Mouse (Mus musculus): ENCODE results near the gene Cdkal1. TPM values are rescaled to one million over a fixed set of nuclear protein-coding genes. Genes with fewer than 3 reads are reported as not detected.

Gene Cdkal1
- polyA plus RNA-seq, 1 experiment, result 11.5 TPM

DNA sequence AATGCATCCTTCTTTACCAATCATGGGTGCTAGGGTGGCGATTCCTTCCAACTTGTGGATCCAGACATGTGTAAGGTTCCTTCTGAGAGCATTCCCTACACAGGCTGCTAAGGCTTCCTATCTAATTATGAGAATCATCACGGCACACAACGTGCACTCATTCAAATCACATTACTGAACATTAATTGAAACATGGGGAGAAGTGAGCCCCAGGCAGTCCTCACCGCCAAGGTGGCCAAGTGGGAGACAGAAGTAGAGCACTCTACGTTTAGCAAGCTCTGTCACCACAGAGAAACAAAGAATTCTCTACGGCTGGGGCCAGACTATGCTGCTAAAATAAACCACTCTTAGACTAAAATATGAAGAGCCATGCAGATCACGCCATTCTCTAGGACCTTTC lies 240.4 kb downstream of the Cdkal1 start:
- no peak overlapping the region for H3K4me3 ChIP-seq (replicated peaks; ENCODE audit: control insufficient read depth, low read depth, low read length)
- no peaks in the 10 kb centered on the region; the same call in 1 of the 2 replicates for H3K4me1 ChIP-seq (ENCODE audit: control insufficient read depth, insufficient read depth, low read length)
- 89% methylated on average over 7 of the region's 7 CpGs for WGBS
- TF ChIP-seq POLR2A (IDR thresholded peaks at IDR 0.05; ENCODE audit: borderline replicate concordance, control insufficient read depth, low read depth, low read length) (no peak), CTCF (IDR thresholded peaks at IDR 0.05; ENCODE audit: control insufficient read depth, insufficient read depth, low read length) (no peak)
- no peak overlapping the region for H3K27ac ChIP-seq (ENCODE audit: control insufficient read depth, insufficient read depth, low read depth, low read length, poor library complexity)

DNA sequence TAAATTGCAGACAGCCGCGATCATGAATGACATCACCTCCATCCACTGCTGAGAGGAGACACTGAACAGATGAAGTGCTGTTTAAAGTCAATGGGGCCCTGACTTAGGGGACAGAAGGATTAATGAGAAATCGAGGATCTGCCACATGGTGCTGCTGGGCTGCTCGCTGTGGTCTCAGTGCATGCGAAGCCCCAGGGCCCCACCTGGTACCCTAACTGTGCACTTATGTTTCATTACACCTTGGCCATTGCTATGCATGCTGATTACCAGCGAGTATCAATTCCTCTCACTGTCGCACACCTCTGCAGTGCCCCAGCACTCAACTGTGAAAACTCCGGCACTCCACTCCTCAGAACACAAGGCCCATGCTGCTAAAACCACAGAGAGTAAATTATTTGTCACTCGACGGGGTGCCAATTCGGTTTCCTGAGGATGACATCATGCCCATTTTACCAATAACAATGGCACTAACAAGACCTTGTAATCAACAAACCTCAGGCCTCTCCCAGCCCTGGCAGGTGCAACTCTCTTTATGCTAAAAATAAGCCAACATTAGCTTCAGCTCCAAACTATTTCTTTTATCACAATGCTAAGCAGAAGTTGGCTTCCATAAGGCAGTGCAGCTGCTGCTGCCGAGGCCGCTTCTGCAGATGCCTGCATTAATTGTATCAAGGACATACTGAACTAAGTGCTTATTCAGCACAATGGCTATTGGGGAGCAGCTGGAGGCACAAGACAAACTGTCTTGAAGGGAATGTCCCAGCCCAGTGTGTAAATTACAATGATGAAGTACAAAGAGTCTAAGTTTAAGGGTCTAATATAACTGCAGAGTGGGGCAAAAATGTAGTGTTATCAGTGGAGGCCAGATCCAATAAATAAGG lies 245.2 kb downstream of the Cdkal1 start:
- no peak overlapping the region for H3K27ac ChIP-seq (ENCODE audit: control insufficient read depth, insufficient read depth, low read depth, low read length, poor library complexity)
- no peaks in the 10 kb centered on the region for H3K4me1 ChIP-seq (ENCODE audit: control insufficient read depth, insufficient read depth, low read length)
- WGBS, result 68% methylated on average over 13 of the region's 13 CpGs
- no peak overlapping the region for H3K4me3 ChIP-seq (replicated peaks; ENCODE audit: control insufficient read depth, low read depth, low read length)
- TF ChIP-seq POLR2A (IDR thresholded peaks at IDR 0.05; ENCODE audit: borderline replicate concordance, control insufficient read depth, low read depth, low read length), result no peak
- no peak for TF ChIP-seq CTCF (IDR thresholded peaks at IDR 0.05; ENCODE audit: control insufficient read depth, insufficient read depth, low read length)

DNA sequence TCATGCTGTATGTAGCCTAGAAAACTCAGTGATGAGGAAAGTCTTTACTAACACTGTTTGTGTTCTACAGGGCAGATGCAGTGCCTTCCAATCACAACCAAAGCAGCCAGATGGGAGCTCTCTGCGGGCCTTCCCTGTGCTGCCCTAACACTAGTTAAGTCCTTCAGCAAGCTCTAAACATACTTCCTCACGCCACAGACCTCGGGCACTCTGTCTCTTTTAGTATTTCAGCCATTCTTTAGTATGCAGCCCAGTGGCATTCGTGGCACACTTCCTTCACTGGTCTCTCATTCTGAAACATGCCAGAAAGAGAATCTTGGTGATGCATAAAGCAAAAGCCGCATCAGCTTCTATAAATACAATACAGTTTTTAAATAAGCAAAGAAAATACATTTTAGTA lies 246.0 kb downstream of the Cdkal1 start:
- TF ChIP-seq CTCF (IDR thresholded peaks at IDR 0.05; ENCODE audit: control insufficient read depth, insufficient read depth, low read length), result no peak
- no peak for TF ChIP-seq POLR2A (IDR thresholded peaks at IDR 0.05; ENCODE audit: borderline replicate concordance, control insufficient read depth, low read depth, low read length)
- Histone ChIP-seq H3K4me3 (replicated peaks; ENCODE audit: control insufficient read depth, low read depth, low read length) (no peak overlapping the region), H3K4me1 (ENCODE audit: control insufficient read depth, insufficient read depth, low read length) (no peaks in the 10 kb centered on the region), H3K27ac (ENCODE audit: control insufficient read depth, insufficient read depth, low read depth, low read length, poor library complexity) (no peak overlapping the region)
- WGBS, result 78% methylated on average over 5 of the region's 5 CpGs

DNA sequence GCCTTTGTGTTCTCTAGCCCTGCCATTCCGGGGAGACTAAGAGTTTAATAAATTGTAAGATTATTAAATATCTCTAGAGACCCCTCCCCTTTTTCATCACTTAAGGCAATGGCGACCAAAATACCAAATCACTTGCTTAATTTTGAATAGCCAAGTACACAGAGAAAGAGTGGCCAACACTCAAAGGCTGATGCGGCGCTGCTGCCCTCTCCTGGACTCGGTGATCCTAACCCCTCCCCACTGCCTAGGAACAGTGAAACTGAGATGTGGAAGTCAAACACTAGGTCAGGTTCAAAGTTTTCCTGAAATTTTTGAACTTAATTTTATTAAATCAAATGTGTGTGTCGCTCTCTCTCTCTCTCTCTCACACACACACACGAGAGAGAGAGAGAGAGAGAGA lies 251.2 kb downstream of the Cdkal1 start:
- no peak overlapping the region for H3K27ac ChIP-seq (ENCODE audit: control insufficient read depth, insufficient read depth, low read depth, low read length, poor library complexity)
- H3K4me3 ChIP-seq (replicated peaks; ENCODE audit: control insufficient read depth, low read depth, low read length), result no peak overlapping the region
- no peaks in the 10 kb centered on the region for H3K4me1 ChIP-seq (ENCODE audit: control insufficient read depth, insufficient read depth, low read length)
- TF ChIP-seq CTCF (IDR thresholded peaks at IDR 0.05; ENCODE audit: control insufficient read depth, insufficient read depth, low read length), result peak; percentile 71
- no peak for TF ChIP-seq POLR2A (IDR thresholded peaks at IDR 0.05; ENCODE audit: borderline replicate concordance, control insufficient read depth, low read depth, low read length)
- 47% methylated on average over 7 of the region's 7 CpGs for WGBS

DNA sequence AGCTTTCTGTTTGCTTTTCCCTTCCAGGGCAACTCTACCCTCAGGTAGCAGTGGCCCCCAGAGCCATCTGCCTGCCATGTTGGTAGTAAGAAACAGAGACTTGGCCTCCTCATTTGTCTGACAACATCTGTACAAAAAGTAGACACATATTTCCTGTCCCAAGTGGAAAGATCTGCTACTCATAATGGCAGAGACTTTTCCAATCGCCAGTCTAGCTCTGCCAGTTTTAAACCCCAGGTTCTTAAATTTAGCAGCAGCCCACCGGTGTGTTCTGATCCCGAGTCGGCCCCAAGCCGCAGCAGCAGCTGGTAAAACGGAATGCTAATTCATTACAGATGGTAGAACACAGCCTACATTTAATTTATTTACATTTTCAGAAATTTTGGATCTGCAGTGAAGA lies 251.9 kb downstream of the Cdkal1 start:
- Histone ChIP-seq H3K4me3 (replicated peaks; ENCODE audit: control insufficient read depth, low read depth, low read length) (no peak overlapping the region), H3K4me1 (ENCODE audit: control insufficient read depth, insufficient read depth, low read length) (no peaks in the 10 kb centered on the region), H3K27ac (ENCODE audit: control insufficient read depth, insufficient read depth, low read depth, low read length, poor library complexity) (no peak overlapping the region)
- 88% methylated on average over 6 of the region's 6 CpGs for WGBS
- TF ChIP-seq CTCF (IDR thresholded peaks at IDR 0.05; ENCODE audit: control insufficient read depth, insufficient read depth, low read length) (no peak), POLR2A (IDR thresholded peaks at IDR 0.05; ENCODE audit: borderline replicate concordance, control insufficient read depth, low read depth, low read length) (no peak)

DNA sequence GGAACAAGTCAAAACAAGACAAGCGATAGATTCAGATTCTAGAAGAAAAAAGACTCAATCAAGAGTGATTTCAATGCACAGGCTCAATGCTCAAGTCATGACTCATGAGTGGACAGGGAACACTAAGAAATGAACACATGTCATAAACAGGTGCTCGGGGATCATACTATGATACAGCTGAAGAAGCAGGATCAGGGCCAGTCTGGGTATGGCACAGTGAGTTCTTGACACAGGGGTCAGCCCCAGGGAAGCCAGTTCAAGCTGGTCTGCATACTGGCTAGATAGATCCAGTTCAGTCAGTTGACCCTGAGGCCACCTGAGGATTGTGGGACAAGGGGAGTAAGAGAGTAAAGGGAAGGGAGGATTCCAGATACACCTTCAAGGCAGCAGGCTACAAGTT lies 254.4 kb downstream of the Cdkal1 start:
- TF ChIP-seq CTCF (IDR thresholded peaks at IDR 0.05; ENCODE audit: control insufficient read depth, insufficient read depth, low read length), result no peak
- TF ChIP-seq POLR2A (IDR thresholded peaks at IDR 0.05; ENCODE audit: borderline replicate concordance, control insufficient read depth, low read depth, low read length), result no peak
- no peak overlapping the region for H3K4me3 ChIP-seq (replicated peaks; ENCODE audit: control insufficient read depth, low read depth, low read length)
- no peaks in the 10 kb centered on the region for H3K4me1 ChIP-seq (ENCODE audit: control insufficient read depth, insufficient read depth, low read length)
- H3K27ac ChIP-seq (ENCODE audit: control insufficient read depth, insufficient read depth, low read depth, low read length, poor library complexity), result no peak overlapping the region
- WGBS, result 88% methylated on average over 2 of the region's 2 CpGs

DNA sequence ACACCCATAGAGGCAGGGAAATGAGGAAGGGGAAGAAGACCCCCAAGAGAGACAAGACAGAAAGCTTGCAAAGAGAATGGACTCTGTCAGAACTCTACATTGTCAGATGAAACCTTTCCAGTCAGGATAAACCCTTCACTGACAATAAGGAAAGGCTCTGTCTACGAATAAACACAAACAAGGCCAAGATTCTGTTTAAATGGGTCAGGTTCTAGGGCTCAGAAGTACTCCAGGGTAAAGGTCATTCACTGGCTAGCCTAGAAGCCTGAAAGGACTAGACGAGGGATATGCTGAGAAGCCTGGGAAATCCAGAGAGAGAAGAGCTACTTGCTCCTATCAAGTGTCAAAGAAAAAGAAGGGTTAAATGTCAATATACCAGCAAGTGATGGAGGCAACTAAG lies 255.8 kb downstream of the Cdkal1 start:
- 73% methylated on average over 2 of the region's 2 CpGs for WGBS
- no peak overlapping the region for H3K4me3 ChIP-seq (replicated peaks; ENCODE audit: control insufficient read depth, low read depth, low read length)

DNA sequence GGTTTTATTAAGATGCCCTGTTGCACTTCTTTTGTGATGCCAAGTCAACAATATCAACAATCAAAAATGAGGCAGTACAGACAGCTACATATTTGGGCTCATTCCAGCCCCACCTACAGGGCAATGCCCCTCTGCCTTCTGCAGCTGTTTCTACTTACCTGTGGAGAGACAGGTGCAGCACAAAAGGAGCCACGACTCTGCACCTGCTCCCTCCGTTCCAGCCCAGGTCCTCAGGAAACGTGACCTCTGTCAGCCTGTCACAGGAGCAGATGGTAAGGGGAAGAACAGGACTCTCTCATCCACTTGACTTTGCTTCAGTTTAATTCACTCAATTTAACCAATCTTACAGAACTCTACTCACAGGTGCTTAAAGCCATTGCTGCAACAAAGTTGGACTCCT lies 258.7 kb downstream of the Cdkal1 start:
- H3K4me3 ChIP-seq (replicated peaks; ENCODE audit: control insufficient read depth, low read depth, low read length), result no peak overlapping the region

More for the DNA sequence above, 255.8 kb downstream of the Cdkal1 start:
- H3K4me1 ChIP-seq (ENCODE audit: control insufficient read depth, insufficient read depth, low read length), result no peaks in the 10 kb centered on the region
- no peak overlapping the region for H3K27ac ChIP-seq (ENCODE audit: control insufficient read depth, insufficient read depth, low read depth, low read length, poor library complexity)
- TF ChIP-seq POLR2A (IDR thresholded peaks at IDR 0.05; ENCODE audit: borderline replicate concordance, control insufficient read depth, low read depth, low read length) (no peak), CTCF (IDR thresholded peaks at IDR 0.05; ENCODE audit: control insufficient read depth, insufficient read depth, low read length) (no peak)

More for the DNA sequence above, 258.7 kb downstream of the Cdkal1 start:
- WGBS, result 47% methylated on average over 3 of the region's 3 CpGs
- H3K4me1 ChIP-seq (ENCODE audit: control insufficient read depth, insufficient read depth, low read length), result no peaks in the 10 kb centered on the region
- H3K27ac ChIP-seq (ENCODE audit: control insufficient read depth, insufficient read depth, low read depth, low read length, poor library complexity), result no peak overlapping the region
- TF ChIP-seq CTCF (IDR thresholded peaks at IDR 0.05; ENCODE audit: control insufficient read depth, insufficient read depth, low read length), result no peak
- TF ChIP-seq POLR2A (IDR thresholded peaks at IDR 0.05; ENCODE audit: borderline replicate concordance, control insufficient read depth, low read depth, low read length), result no peak
